Mouse (Mus musculus): ENCODE data around the gene Olfr323.

Gene Olfr323

GRCm38 (mm10) chr11:58602800-58603560 is 27.3 kb downstream of the Olfr323 start:
- no peak for DNase-seq (ENCODE audit: low spot score in 2 of 2)

- DNase-seq (ENCODE audit: low spot score in 2 of 2) = no peak
Measured at GRCm38 (mm10) chr11:58602062-58602461, 28.2 kb downstream of the Olfr323 start.

- no peak for DNase-seq (ENCODE audit: low spot score in 2 of 2)
Measured at GRCm38 (mm10) chr11:58597837-58598236, 32.5 kb downstream of the Olfr323 start.

- no peak for DNase-seq (ENCODE audit: low spot score in 2 of 2)
Measured at GRCm38 (mm10) chr11:58594814-58595213, 35.5 kb downstream of the Olfr323 start, which contains the start of gene Olfr324. Gene Olfr324, plus strand, starts transcription at chr11:58595114.

GRCm38 (mm10) chr11:58588620-58589250 is 41.6 kb downstream of the Olfr323 start:
- no peak for DNase-seq (ENCODE audit: low spot score in 2 of 2)

GRCm38 (mm10) chr11:58587898-58588348 is 42.4 kb downstream of the Olfr323 start:
- peak in 1 of 2 experiments; percentile 56 for DNase-seq (ENCODE audit: low spot score in 2 of 2)

- DNase-seq (ENCODE audit: low spot score in 2 of 2) = no peak
Measured at GRCm38 (mm10) chr11:58578636-58579035, 51.7 kb downstream of the Olfr323 start.

GRCm38 (mm10) chr11:58577430-58577829 is 52.9 kb downstream of the Olfr323 start, which contains the start of gene Olfr325:
Gene Olfr325, plus strand, starts transcription at chr11:58577730.
- DNase-seq (ENCODE audit: low spot score in 2 of 2) = no peak

Measured in cerebellum, postnatal 4 days (tissue).